Mouse (Mus musculus) C2C12 (cell line): ENCODE results near the gene Ing4. TPM values are rescaled to one million over a fixed set of nuclear protein-coding genes. Genes with fewer than 3 reads are reported as not detected.
A peak's percentile ranks its signal among the peaks of the same experiment; 100 is the strongest.

ENCODE experiments used
- H3K27me3 ChIP-seq: one replicate; pipeline ENCODE4 v1.6.1; 2011; ENCODE audit not compliant: control insufficient read depth, insufficient read depth, insufficient read length
- H3K36me3 ChIP-seq: one replicate; pipeline ENCODE4 v1.6.1; 2011; ENCODE audit not compliant: control insufficient read depth, insufficient read depth
- H3K4me3 ChIP-seq: one replicate; pipeline ENCODE4 v1.5.1; 2011; ENCODE audit warnings: mild to moderate bottlenecking, control low read depth; ENCODE audit not compliant: poor library complexity, insufficient read depth, severe bottlenecking
- H3K79me2 ChIP-seq: one replicate; pipeline ENCODE4 v1.6.1; 2011; ENCODE audit not compliant: control insufficient read depth, insufficient read depth
- H3K79me3 ChIP-seq: one replicate; pipeline ENCODE4 v1.6.1; 2011; ENCODE audit warnings: low read depth, control low read depth
- H3ac ChIP-seq: one replicate; pipeline ENCODE3; 2011; ENCODE audit warnings: low read depth; ENCODE audit not compliant: control insufficient read depth, insufficient read length
- CEBPB ChIP-seq: IDR thresholded peaks from one replicate; pipeline ENCODE4 v1.6.1; 2011; ENCODE audit warnings: low read depth, mild to moderate bottlenecking, control low read depth, moderate library complexity
- CTCF ChIP-seq: IDR thresholded peaks from one replicate; pipeline ENCODE4 v1.5.1; 2011; ENCODE audit not compliant: control insufficient read depth, insufficient read depth, insufficient read length
- FOSL1 ChIP-seq: IDR thresholded peaks from one replicate; pipeline ENCODE4 v1.8.0; 2011; ENCODE audit warnings: mild to moderate bottlenecking, low read length; ENCODE audit not compliant: poor library complexity, insufficient read depth, severe bottlenecking
- MAX ChIP-seq: IDR thresholded peaks from one replicate; pipeline ENCODE4 v1.6.1; 2011; ENCODE audit warnings: mild to moderate bottlenecking, control low read depth
- MYOD1 ChIP-seq: IDR thresholded peaks from one replicate; pipeline ENCODE4 v1.6.1; 2011; ENCODE audit warnings: low read depth; ENCODE audit not compliant: control insufficient read depth, insufficient read length
- MYOG ChIP-seq: IDR thresholded peaks from one replicate; pipeline ENCODE4 v1.6.1; 2011; ENCODE audit not compliant: control insufficient read depth, insufficient read length; ENCODE audit errors: extremely low read depth
- USF1 ChIP-seq: IDR thresholded peaks from one replicate; pipeline ENCODE4 v1.6.1; 2011; ENCODE audit warnings: low read depth, mild to moderate bottlenecking, control low read depth, moderate library complexity
- polyA plus RNA-seq: library from polyadenylated mRNA; unstranded; fragments of >200 nt; fragmentation: generic; extraction: Trizol; gene quantifications from one replicate; pipeline ENCODE4 v1.2.1, GENCODE M21; 2012; ENCODE audit warnings: missing spikeins

Gene Ing4
- polyA plus RNA-seq, 1 experiment: 23.6 TPM

GRCm38 (mm10) chr6:125088561-125089321 lies 49.2 kb downstream of the Ing4 start:
- Histone ChIP-seq H3ac (no peak overlapping the region), H3K4me3 (no peak overlapping the region)
- TF ChIP-seq FOSL1: no peak
- TF ChIP-seq CTCF: peak; percentile 8

DNA sequence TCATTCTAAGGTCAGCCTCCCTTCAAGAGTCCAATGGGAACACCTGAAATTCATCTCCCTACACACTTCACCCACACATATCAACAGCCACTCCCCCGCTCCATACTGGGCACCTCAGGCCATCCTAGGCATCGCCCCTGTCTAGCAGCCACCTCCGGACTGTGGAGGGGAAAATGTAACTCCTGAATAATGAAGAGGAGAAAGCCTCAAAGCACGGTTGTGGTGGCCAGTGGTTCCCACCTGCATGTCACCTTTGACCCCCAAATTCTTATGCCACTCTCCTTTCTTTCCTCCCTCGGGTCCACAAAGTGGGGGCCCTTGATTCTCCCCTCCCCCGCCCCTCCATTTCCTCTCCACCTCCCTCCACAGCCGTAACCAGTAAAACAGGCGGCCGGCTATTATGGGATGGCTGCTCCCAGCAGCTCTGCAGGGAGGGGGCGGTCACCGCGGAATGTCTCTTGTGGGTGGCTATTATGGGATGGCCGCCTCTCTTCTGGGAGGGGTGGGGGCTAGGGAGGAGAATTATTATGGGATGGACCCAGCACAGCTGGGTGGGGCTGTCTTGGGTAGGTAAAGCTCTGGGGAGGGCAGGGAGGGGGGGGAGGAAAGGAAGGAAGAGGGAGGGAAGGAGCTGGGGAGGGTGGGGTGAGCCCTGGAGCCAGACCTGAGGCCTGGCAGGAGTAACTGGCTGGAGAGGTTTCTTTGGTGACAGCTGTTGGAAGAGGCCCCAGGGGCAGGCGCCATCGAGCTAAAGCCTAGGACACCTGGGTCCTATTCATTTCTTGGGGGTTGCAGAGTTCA lies 50.2 kb downstream of the Ing4 start:
- Histone ChIP-seq H3K4me3 (no peak overlapping the region), H3K36me3 (no peaks in the 10 kb centered on the region), H3K79me2 (no peaks in the 10 kb centered on the region), H3K27me3 (no peaks in the 10 kb centered on the region), H3ac (no peak overlapping the region), H3K79me3 (no peaks in the 10 kb centered on the region)
- TF ChIP-seq FOSL1 (no peak), MYOG (no peak), CTCF (no peak), MAX (no peak), USF1 (no peak), CEBPB (no peak), MYOD1 (no peak)

More at GRCm38 (mm10) chr6:125088561-125089321, 49.2 kb downstream of the Ing4 start:
- Histone ChIP-seq H3K79me3 (no peaks in the 10 kb centered on the region), H3K36me3 (no peaks in the 10 kb centered on the region), H3K27me3 (no peaks in the 10 kb centered on the region), H3K79me2 (no peaks in the 10 kb centered on the region)

- H3K79me3 ChIP-seq: no peaks in the 10 kb centered on the region
- no peaks in the 10 kb centered on the region for H3K36me3 ChIP-seq
- H3ac ChIP-seq: no peak overlapping the region
- H3K79me2 ChIP-seq: no peaks in the 10 kb centered on the region
- TF ChIP-seq MYOD1: no peak
- no peak for TF ChIP-seq CEBPB
- TF ChIP-seq USF1: no peak
- TF ChIP-seq MAX: no peak
- TF ChIP-seq MYOG: no peak
- no peak for TF ChIP-seq FOSL1
- TF ChIP-seq CTCF: no peak
- H3K27me3 ChIP-seq: no peaks in the 10 kb centered on the region
- no peak overlapping the region for H3K4me3 ChIP-seq
These were observed 51.0 kb downstream of the Ing4 start for GRCm38 (mm10) chr6:125090341-125091085.

DNA sequence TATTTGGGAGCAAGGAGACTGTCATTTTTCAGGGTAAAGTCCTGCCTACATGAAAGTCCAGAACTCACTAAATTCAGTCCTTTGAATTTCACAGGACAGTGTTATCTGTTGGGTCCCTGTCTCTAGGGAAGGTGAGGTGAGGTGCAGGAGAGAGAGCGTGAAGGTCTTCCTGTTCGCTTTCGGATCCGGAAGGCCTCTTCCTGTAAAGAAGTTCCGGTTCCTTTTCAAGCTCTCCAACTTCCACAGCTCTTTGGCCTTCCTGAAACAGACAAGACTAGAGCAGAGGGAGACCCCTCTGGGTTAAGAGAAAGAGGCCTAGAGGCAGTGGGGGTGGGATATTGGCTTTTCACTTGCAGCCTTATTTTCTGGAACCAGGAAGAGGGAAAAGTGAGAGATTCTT lies 52.8 kb downstream of the Ing4 start:
- Histone ChIP-seq H3K36me3 (no peaks in the 10 kb centered on the region), H3K27me3 (no peaks in the 10 kb centered on the region), H3K79me2 (peaks cover 11% of the 10 kb centered on the region), H3K79me3 (peaks cover 5% of the 10 kb centered on the region), H3ac (no peak overlapping the region), H3K4me3 (no peak overlapping the region)
- TF ChIP-seq MYOD1: no peak

- TF ChIP-seq USF1: no peak
- TF ChIP-seq CTCF: no peak
- no peak for TF ChIP-seq MAX
- TF ChIP-seq FOSL1: no peak
- no peak for TF ChIP-seq MYOG
- TF ChIP-seq CEBPB: no peak
- TF ChIP-seq MYOD1: no peak
These were observed 55.3 kb downstream of the Ing4 start for GRCm38 (mm10) chr6:125094843-125095242.

More at GRCm38 (mm10) chr6:125094843-125095242, 55.3 kb downstream of the Ing4 start:
- Histone ChIP-seq H3K4me3 (no peak overlapping the region), H3ac (no peak overlapping the region), H3K79me3 (peaks cover 30% of the 10 kb centered on the region), H3K36me3 (peaks cover 14% of the 10 kb centered on the region), H3K27me3 (no peaks in the 10 kb centered on the region), H3K79me2 (peaks cover 36% of the 10 kb centered on the region)
